Mouse (Mus musculus) thymus, adult 2 months (tissue): ENCODE data around the gene Dnah17.

ENCODE experiments used
- CTCF ChIP-seq: fragments of 200-500 bp; IDR thresholded peaks from 2 replicates; pipeline ENCODE4 v1.5.1; 2012; ENCODE audit warnings: mild to moderate bottlenecking, control low read depth, low read length, moderate library complexity, borderline replicate concordance; ENCODE audit not compliant: control insufficient read depth, poor library complexity, insufficient read depth; ENCODE audit errors: extremely low read depth
- POLR2A ChIP-seq: fragments of 200-500 bp; IDR thresholded peaks from 2 replicates; pipeline ENCODE4 v1.6.1; 2012; ENCODE audit warnings: mild to moderate bottlenecking, low read length, control low read depth, moderate library complexity; ENCODE audit not compliant: control insufficient read depth, poor library complexity, insufficient read depth; ENCODE audit errors: extremely low read depth

- no peak for TF ChIP-seq CTCF
- TF ChIP-seq POLR2A = no peak
Measured at GRCm38 (mm10) chr11:118121592-118121991, 8.8 kb downstream of the Dnah17 start.
